Mouse (Mus musculus) heart, postnatal 0 days (tissue): Measurements from ENCODE around the gene Tmem150b. TPM values are rescaled to one million over a fixed set of nuclear protein-coding genes. Genes with fewer than 3 reads are reported as not detected.

Experiments
- ATAC-seq: fragments of 200-750 bp; cut with Nextera tagmentation; 2 replicates; pipeline ENCODE4 v1.8.0; 2017; ENCODE audit warnings: low read depth, moderate number of reproducible peaks, moderate library complexity; ENCODE audit not compliant: insufficient read depth
- DNase-seq: peaks from one replicate; pipeline ENCODE4 v3.0.0-alpha.2; 2016; ENCODE audit warnings: low spot score
- H3K27ac ChIP-seq: fragments of 300-500 bp; sonication (generic); 2 replicates; pipeline ENCODE4 v1.5.1; 2014; ENCODE audit warnings: low read depth, mild to moderate bottlenecking
- H3K27me3 ChIP-seq: fragments of 300-500 bp; sonication (generic); 2 replicates; pipeline ENCODE4 v1.6.1; 2014; ENCODE audit warnings: low read length, mixed read lengths; ENCODE audit not compliant: control insufficient read depth, insufficient read depth
- H3K36me3 ChIP-seq: fragments of 300-500 bp; sonication (generic); replicated peaks from 2 replicates; pipeline ENCODE4 v1.6.1; 2014; ENCODE audit warnings: low read length, mixed read lengths; ENCODE audit not compliant: control insufficient read depth, insufficient read depth
- H3K4me1 ChIP-seq: fragments of 300-500 bp; sonication (generic); 2 replicates; pipeline ENCODE4 v1.6.1; 2014; ENCODE audit warnings: antibody characterized with exemption; ENCODE audit not compliant: control insufficient read depth, insufficient read depth
- H3K4me2 ChIP-seq: fragments of 300-500 bp; sonication (generic); 2 replicates; pipeline ENCODE4 v1.6.1; 2014; ENCODE audit warnings: low read depth, mild to moderate bottlenecking, low read length, moderate library complexity
- H3K4me3 ChIP-seq: fragments of 300-500 bp; sonication (generic); 2 replicates; pipeline ENCODE4 v1.5.1; 2014; ENCODE audit warnings: low read depth, low read length
- H3K9ac ChIP-seq: fragments of 300-500 bp; sonication (generic); replicated peaks from 2 replicates; pipeline ENCODE4 v1.6.1; 2014; ENCODE audit warnings: low read depth, low read length, mixed read lengths
- H3K9me3 ChIP-seq: fragments of 300-500 bp; sonication (generic); replicated peaks from 2 replicates; pipeline ENCODE4 v1.6.1; 2016; ENCODE audit warnings: low read length; ENCODE audit not compliant: control insufficient read depth
- CTCF ChIP-seq: IDR thresholded peaks from 2 replicates; pipeline ENCODE4 v1.5.1; 2016; ENCODE audit warnings: antibody characterized with exemption, control low read depth, low read depth
- EP300 ChIP-seq: IDR thresholded peaks from 2 replicates; pipeline ENCODE4 v1.6.1; 2016; ENCODE audit warnings: antibody characterized with exemption, low read depth
- WGBS: fragments of 180-500 bp; shearing (Covaris S2); extraction: QIAGEN DNeasy Blood & Tissue Kit; methylation state at CpG from one replicate; pipeline ENCODE4 v1.1.7; 2014; 5-methylcytosine and 5-hydroxymethylcytosine counted together
- polyA plus RNA-seq: library from polyadenylated mRNA; unstranded; fragments of >200 nt; fragmentation: Nextera tagmentation; extraction: Ambion mirVana; gene quantifications from 2 replicates; pipeline ENCODE4 v1.2.1, GENCODE M21; 2015
- total RNA-seq: library from RNA; depleted of rRNA; stranded (reverse); fragments of >200 nt; gene quantifications from 2 replicates; pipeline ENCODE4 v1.2.3, GENCODE M21; 2014; ENCODE audit warnings: low replicate concordance; rRNA removed

Tmem150b gene
- total RNA-seq = 0.23 TPM in 1 of 2 replicates, not detected in the other
- not detected in 2 replicates for polyA plus RNA-seq

GRCm38 (mm10) chr7:4725169-4725568 lies at the start of gene Tmem150b:
Gene Tmem150b (minus strand): TSS chr7:4725249.
- WGBS = 60% methylated on average over 7 of the region's 7 CpGs
- TF ChIP-seq CTCF (no peak), EP300 (no peak)
- DNase-seq = no peak
- Histone ChIP-seq H3K4me1 (no peaks in the 10 kb centered on the region), H3K9me3 (no peaks in the 10 kb centered on the region), H3K9ac (no peak within 1 kb of the TSS), H3K4me2 (no peak within 1 kb of the TSS), H3K27me3 (no peaks in the 10 kb centered on the region), H3K36me3 (no peaks in the 10 kb centered on the region), H3K4me3 (no peak within 1 kb of the TSS), H3K27ac (no peak within 1 kb of the TSS)
- ATAC-seq = no peak

GRCm38 (mm10) chr7:4771202-4771601 lies 46.2 kb upstream of the Tmem150b start, which contains the start of gene Fam71e2:
Gene Fam71e2 (minus strand): TSS chr7:4771302.
- 67% methylated on average over 5 of the region's 5 CpGs for WGBS
- H3K4me1 ChIP-seq = no peaks in the 10 kb centered on the region
- H3K4me2 ChIP-seq = no peak within 1 kb of the TSS
- H3K4me3 ChIP-seq = no peak within 1 kb of the TSS
- H3K9ac ChIP-seq = no peak within 1 kb of the TSS
- ATAC-seq (no peak), DNase-seq (no peak)
- H3K27ac ChIP-seq = no peak within 1 kb of the TSS
- H3K27me3 ChIP-seq = peaks cover 20% of the 10 kb centered on the region
- H3K9me3 ChIP-seq = no peaks in the 10 kb centered on the region; the same call in 1 of the 2 replicates
- TF ChIP-seq CTCF (no peak), EP300 (no peak)
- no peaks in the 10 kb centered on the region for H3K36me3 ChIP-seq

GRCm38 (mm10) chr7:4764946-4765710 lies 40.1 kb upstream of the Tmem150b start:
- no peaks in the 10 kb centered on the region for H3K36me3 ChIP-seq
- TF ChIP-seq CTCF = no peak
- no peak for TF ChIP-seq EP300
- no peak overlapping the region for H3K9ac ChIP-seq
- H3K4me1 ChIP-seq = no peaks in the 10 kb centered on the region
- 28% methylated on average over 4 of the region's 4 CpGs for WGBS
- H3K9me3 ChIP-seq = no peaks in the 10 kb centered on the region
- no peak overlapping the region for H3K27ac ChIP-seq
- H3K4me3 ChIP-seq = no peak overlapping the region
- ATAC-seq (no peak), DNase-seq (no peak)
- 0 out of 2 replicates have a peak, but pooled peaks cover 4% of the 10 kb centered on the region for H3K27me3 ChIP-seq
- H3K4me2 ChIP-seq = no peak overlapping the region

GRCm38 (mm10) chr7:4759670-4760069 lies 34.6 kb upstream of the Tmem150b start:
- Histone ChIP-seq H3K4me1 (no peaks in the 10 kb centered on the region), H3K4me2 (no peak overlapping the region), H3K9ac (no peak overlapping the region), H3K9me3 (no peaks in the 10 kb centered on the region), H3K4me3 (no peak overlapping the region), H3K36me3 (no peaks in the 10 kb centered on the region), H3K27ac (no peak overlapping the region), H3K27me3 (no peaks in the 10 kb centered on the region)
- ATAC-seq (no peak), DNase-seq (no peak)
- 43% methylated on average over 1 of the region's 1 CpGs for WGBS
- TF ChIP-seq EP300 = no peak
- TF ChIP-seq CTCF = no peak

- peak within 1 kb of the TSS; percentile 40 for H3K4me3 ChIP-seq
- H3K4me2 ChIP-seq = peak within 1 kb of the TSS; percentile 58
- TF ChIP-seq EP300 (no peak), CTCF (no peak)
- 3% methylated on average over 24 of the region's 24 CpGs for WGBS
- ATAC-seq (peak; percentile 86), DNase-seq (peak; percentile 73)
- H3K9me3 ChIP-seq = no peaks in the 10 kb centered on the region
- H3K4me1 ChIP-seq = peaks cover 13% of the 10 kb centered on the region
- H3K27me3 ChIP-seq = no peaks in the 10 kb centered on the region
- peak within 1 kb of the TSS; percentile 25; the same call in 1 of the 2 replicates for H3K9ac ChIP-seq
- no peak within 1 kb of the TSS for H3K27ac ChIP-seq
- no peaks in the 10 kb centered on the region for H3K36me3 ChIP-seq
These were observed 27.9 kb upstream of the Tmem150b start, which contains the start of gene Cox6b2 for GRCm38 (mm10) chr7:4752821-4753570. Gene Cox6b2 (minus strand): TSS chr7:4753094.
